Mouse (Mus musculus): Measurements from ENCODE around the gene Ajap1.

GRCm38 (mm10) chr4:153439868-153440267 lies 42.7 kb downstream of the Ajap1 start:
- no peak for TF ChIP-seq CTCF (IDR thresholded peaks at IDR 0.05)
- no peak for TF ChIP-seq POLR2A (IDR thresholded peaks at IDR 0.05; ENCODE audit: insufficient read depth, low read depth, low read length)
- TF ChIP-seq EP300 (IDR thresholded peaks at IDR 0.05; ENCODE audit: insufficient read depth, low read depth, low read length): no peak
